Mouse (Mus musculus) limb, embryonic 12.5 days (tissue): ENCODE results near the gene Rad54l2. TPM values are rescaled to one million over a fixed set of nuclear protein-coding genes. Genes with fewer than 3 reads are reported as not detected.

ENCODE experiments used
- ATAC-seq: fragments of 200-750 bp; cut with Nextera tagmentation; 2 replicates; pipeline ENCODE4 v1.8.0; 2017; ENCODE audit warnings: low read depth, moderate TSS enrichment; ENCODE audit not compliant: insufficient number of reproducible peaks, insufficient read depth, low FRiP score, low TSS enrichment
- H3K27ac ChIP-seq: fragments of 300-500 bp; sonication (generic); 2 replicates; pipeline ENCODE4 v1.5.1; 2016; ENCODE audit warnings: mild to moderate bottlenecking, moderate library complexity
- H3K27me3 ChIP-seq: fragments of 300-500 bp; sonication (generic); 2 replicates; pipeline ENCODE4 v1.6.1; 2016; ENCODE audit warnings: mild to moderate bottlenecking, moderate library complexity
- H3K36me3 ChIP-seq: fragments of 300-500 bp; sonication (generic); 2 replicates; pipeline ENCODE4 v1.6.1; 2016; ENCODE audit warnings: mild to moderate bottlenecking, moderate library complexity
- H3K4me1 ChIP-seq: fragments of 300-500 bp; sonication (generic); replicated peaks from 2 replicates; pipeline ENCODE4 v1.6.1; 2016
- H3K4me2 ChIP-seq: fragments of 300-500 bp; sonication (generic); 2 replicates; pipeline ENCODE4 v1.6.1; 2016; ENCODE audit warnings: mild to moderate bottlenecking, moderate library complexity
- H3K4me3 ChIP-seq: fragments of 300-500 bp; sonication (generic); replicated peaks from 2 replicates; pipeline ENCODE4 v1.5.1; 2016; ENCODE audit warnings: mild to moderate bottlenecking
- H3K9ac ChIP-seq: fragments of 300-500 bp; sonication (generic); replicated peaks from 2 replicates; pipeline ENCODE4 v1.6.1; 2016; ENCODE audit warnings: mild to moderate bottlenecking, moderate library complexity
- H3K9me3 ChIP-seq: fragments of 300-500 bp; sonication (generic); 2 replicates; pipeline ENCODE4 v1.6.1; 2016; ENCODE audit warnings: mild to moderate bottlenecking, moderate library complexity
- WGBS: fragments of 180-500 bp; shearing (Covaris S2); methylation state at CpG from one replicate; pipeline ENCODE4 v1.1.7; 2016; 5-methylcytosine and 5-hydroxymethylcytosine counted together
- polyA plus RNA-seq: library from polyadenylated mRNA; unstranded; fragments of >200 nt; fragmentation: Nextera tagmentation; extraction: Ambion mirVana; gene quantifications from 2 replicates; pipeline ENCODE4 v1.2.1, GENCODE M21; 2016

Gene Rad54l2
- polyA plus RNA-seq, 1 experiment from 2014 or later = 12.2 TPM

DNA sequence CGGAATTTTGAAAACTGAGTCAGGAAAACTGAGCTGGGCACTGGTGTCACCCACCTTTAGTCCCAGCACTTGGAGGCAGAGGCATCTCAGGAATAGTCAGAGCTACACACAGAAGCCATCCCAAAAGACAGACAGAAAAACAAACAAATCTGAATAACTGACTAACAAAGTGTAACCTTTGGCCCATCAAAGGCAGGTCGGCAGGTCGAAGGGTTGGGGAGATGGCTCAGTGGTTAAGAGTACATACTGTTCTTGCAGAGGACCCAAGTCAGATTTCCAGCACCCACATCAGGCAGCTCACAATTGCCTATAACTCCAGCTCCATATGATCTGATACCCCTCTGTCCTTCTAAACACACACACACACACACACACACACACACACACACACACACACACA is 3.8 kb downstream of the Rad54l2 start:
- Histone ChIP-seq H3K27ac (no peak overlapping the region), H3K9me3 (no peaks in the 10 kb centered on the region), H3K9ac (no peak overlapping the region), H3K4me1 (peaks cover 9% of the 10 kb centered on the region), H3K27me3 (no peaks in the 10 kb centered on the region), H3K4me3 (no peak overlapping the region), H3K36me3 (no peaks in the 10 kb centered on the region), H3K4me2 (no peak overlapping the region)
- ATAC-seq = no peak
- 83% methylated on average over 3 of the region's 3 CpGs for WGBS

GRCm38 (mm10) chr9:106783554-106783953 is 5.4 kb downstream of the Rad54l2 start:
- ATAC-seq = no peak
- Histone ChIP-seq H3K9me3 (no peaks in the 10 kb centered on the region), H3K27ac (no peak overlapping the region), H3K4me2 (no peak overlapping the region), H3K36me3 (0 out of 2 replicates have a peak, but pooled peaks cover under 1% of the 10 kb centered on the region), H3K27me3 (no peaks in the 10 kb centered on the region), H3K4me3 (no peak overlapping the region), H3K9ac (no peak overlapping the region), H3K4me1 (peaks cover 9% of the 10 kb centered on the region)
- 95% methylated on average over 2 of the region's 2 CpGs for WGBS

DNA sequence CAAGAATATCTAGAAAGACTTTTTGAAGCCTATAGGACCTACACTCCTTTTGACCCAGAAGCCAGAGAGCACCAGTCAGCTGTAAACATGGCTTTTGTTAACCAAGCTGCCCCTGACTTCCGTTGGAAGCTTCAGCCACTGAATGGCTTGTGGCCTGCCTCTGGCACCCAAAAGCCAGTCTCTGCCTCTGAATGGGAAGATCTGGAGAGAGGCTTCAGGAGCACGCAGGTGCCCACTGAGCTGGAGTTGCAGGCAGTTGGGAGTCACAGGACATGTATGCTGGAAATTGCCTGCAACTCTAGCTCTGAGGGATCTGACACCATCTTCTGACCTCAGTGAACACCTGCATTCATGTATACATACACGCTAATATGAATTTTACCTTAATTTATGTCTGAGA is 8.9 kb downstream of the Rad54l2 start:
- Histone ChIP-seq H3K9me3 (no peaks in the 10 kb centered on the region), H3K27me3 (no peaks in the 10 kb centered on the region), H3K9ac (no peak overlapping the region), H3K4me2 (no peak overlapping the region), H3K4me3 (no peak overlapping the region), H3K36me3 (0 out of 2 replicates have a peak, but pooled peaks cover 4% of the 10 kb centered on the region), H3K4me1 (no peaks in the 10 kb centered on the region; the same call in 1 of the 2 replicates), H3K27ac (no peak overlapping the region)
- no peak for ATAC-seq
- 86% methylated on average over 3 of the region's 3 CpGs for WGBS

GRCm38 (mm10) chr9:106778319-106778718 is 10.7 kb downstream of the Rad54l2 start:
- Histone ChIP-seq H3K27me3 (no peaks in the 10 kb centered on the region), H3K9me3 (no peaks in the 10 kb centered on the region), H3K9ac (no peak overlapping the region), H3K4me2 (no peak overlapping the region), H3K36me3 (0 out of 2 replicates have a peak, but pooled peaks cover 4% of the 10 kb centered on the region), H3K4me1 (no peaks in the 10 kb centered on the region; the same call in 1 of the 2 replicates), H3K4me3 (no peak overlapping the region), H3K27ac (no peak overlapping the region)
- WGBS = 87% methylated on average over 4 of the region's 4 CpGs
- no peak for ATAC-seq

DNA sequence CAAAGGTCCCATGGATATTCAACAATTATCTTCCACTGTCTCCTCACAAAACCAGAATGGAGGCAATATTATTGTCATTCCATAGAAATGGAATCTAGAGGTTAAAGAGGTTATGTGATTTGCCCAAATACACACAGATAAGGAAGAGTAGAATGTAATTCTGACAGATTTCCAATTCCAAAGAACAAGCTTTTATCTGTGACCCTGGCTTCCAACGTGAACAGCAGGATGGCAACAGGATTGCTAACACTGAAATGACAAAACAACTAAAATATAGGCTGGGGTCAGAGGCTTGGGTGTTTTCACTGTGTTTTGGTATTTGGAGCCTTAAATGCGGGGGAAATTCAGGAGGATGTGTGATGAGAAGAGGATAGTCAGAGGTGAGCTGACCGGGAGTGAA is 11.6 kb downstream of the Rad54l2 start:
- ATAC-seq = no peak
- H3K27me3 ChIP-seq = no peaks in the 10 kb centered on the region
- 0 out of 2 replicates have a peak, but pooled peaks cover 4% of the 10 kb centered on the region for H3K36me3 ChIP-seq
- H3K9me3 ChIP-seq = no peaks in the 10 kb centered on the region
- no peak overlapping the region for H3K4me2 ChIP-seq
- 86% methylated on average over 3 of the region's 3 CpGs for WGBS
- no peak overlapping the region for H3K27ac ChIP-seq
- H3K4me1 ChIP-seq = no peaks in the 10 kb centered on the region; the same call in 1 of the 2 replicates
- no peak overlapping the region for H3K4me3 ChIP-seq
- no peak overlapping the region for H3K9ac ChIP-seq

GRCm38 (mm10) chr9:106776116-106776515 is 12.9 kb downstream of the Rad54l2 start:
- ATAC-seq = no peak
- no peak overlapping the region for H3K27ac ChIP-seq
- WGBS = 94% methylated on average over 1 of the region's 1 CpGs

DNA sequence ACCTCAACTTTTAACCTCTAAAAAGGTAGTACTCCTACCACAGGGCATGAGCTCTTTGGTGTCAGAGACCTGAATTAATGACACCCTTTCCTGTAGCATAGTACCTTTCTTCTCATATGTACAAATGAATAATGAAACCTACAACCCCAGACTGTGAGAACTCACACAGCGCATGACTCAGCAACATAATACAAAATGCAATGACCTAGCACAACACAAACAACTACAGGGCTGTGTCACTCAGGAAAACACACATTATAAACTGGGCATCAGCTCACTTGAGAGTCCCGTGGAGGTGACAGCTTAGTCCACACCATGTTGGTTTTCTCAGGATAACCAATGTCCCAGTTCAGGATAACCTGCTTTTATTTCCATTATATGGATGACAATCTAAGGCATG is 17.2 kb downstream of the Rad54l2 start:
- Histone ChIP-seq H3K27me3 (no peaks in the 10 kb centered on the region), H3K36me3 (no peaks in the 10 kb centered on the region), H3K27ac (no peak overlapping the region), H3K4me2 (no peak overlapping the region), H3K9ac (no peak overlapping the region), H3K4me1 (no peaks in the 10 kb centered on the region), H3K4me3 (no peak overlapping the region), H3K9me3 (no peaks in the 10 kb centered on the region)
- ATAC-seq = no peak
- 87% methylated on average over 2 of the region's 2 CpGs for WGBS

More at GRCm38 (mm10) chr9:106776116-106776515, 12.9 kb downstream of the Rad54l2 start:
- Histone ChIP-seq H3K4me1 (no peaks in the 10 kb centered on the region; the same call in 1 of the 2 replicates), H3K9me3 (no peaks in the 10 kb centered on the region), H3K36me3 (0 out of 2 replicates have a peak, but pooled peaks cover 4% of the 10 kb centered on the region), H3K27me3 (no peaks in the 10 kb centered on the region), H3K4me2 (no peak overlapping the region), H3K9ac (no peak overlapping the region), H3K4me3 (no peak overlapping the region)

- Histone ChIP-seq H3K27ac (no peak overlapping the region), H3K4me1 (no peaks in the 10 kb centered on the region), H3K4me3 (no peak overlapping the region), H3K9ac (no peak overlapping the region), H3K4me2 (no peak overlapping the region), H3K9me3 (no peaks in the 10 kb centered on the region), H3K27me3 (no peaks in the 10 kb centered on the region), H3K36me3 (no peaks in the 10 kb centered on the region)
- ATAC-seq = no peak
- WGBS = 82% methylated on average over 3 of the region's 3 CpGs
These were observed 18.8 kb downstream of the Rad54l2 start for GRCm38 (mm10) chr9:106770216-106770615.

GRCm38 (mm10) chr9:106769781-106770180 is 19.2 kb downstream of the Rad54l2 start:
- WGBS = 97% methylated on average over 5 of the region's 5 CpGs
- ATAC-seq = no peak
- Histone ChIP-seq H3K9me3 (no peaks in the 10 kb centered on the region), H3K9ac (no peak overlapping the region), H3K4me3 (no peak overlapping the region), H3K4me2 (no peak overlapping the region), H3K36me3 (no peaks in the 10 kb centered on the region), H3K27me3 (no peaks in the 10 kb centered on the region), H3K27ac (no peak overlapping the region), H3K4me1 (no peaks in the 10 kb centered on the region)

DNA sequence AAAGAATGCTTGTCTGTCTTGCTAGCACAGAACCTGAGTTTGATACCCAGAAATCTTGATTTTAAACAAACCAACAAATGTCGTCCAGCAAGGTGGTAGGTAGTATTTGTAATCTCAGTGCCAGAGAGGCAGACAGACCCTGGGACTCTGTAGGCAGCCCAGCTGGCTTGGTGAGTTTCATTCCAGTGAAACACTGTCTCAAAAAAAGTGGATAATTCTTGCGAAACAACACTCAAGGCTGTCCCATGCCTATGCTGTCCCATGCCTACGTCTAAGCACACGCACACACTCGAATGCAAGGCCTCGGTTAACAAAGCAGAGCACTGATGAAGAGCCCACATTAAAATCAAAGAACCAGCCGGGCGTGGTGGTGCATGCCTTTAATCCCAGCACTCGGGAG is 32.6 kb downstream of the Rad54l2 start:
- Histone ChIP-seq H3K9me3 (no peaks in the 10 kb centered on the region), H3K27ac (no peak overlapping the region), H3K4me3 (no peak overlapping the region), H3K4me1 (no peaks in the 10 kb centered on the region), H3K27me3 (no peaks in the 10 kb centered on the region), H3K4me2 (no peak overlapping the region), H3K9ac (no peak overlapping the region), H3K36me3 (peaks cover 38% of the 10 kb centered on the region)
- WGBS = 94% methylated on average over 9 of the region's 9 CpGs
- ATAC-seq = no peak

GRCm38 (mm10) chr9:106755776-106756175 is 33.2 kb downstream of the Rad54l2 start:
- H3K27me3 ChIP-seq = no peaks in the 10 kb centered on the region
- no peaks in the 10 kb centered on the region for H3K9me3 ChIP-seq
- no peak overlapping the region for H3K27ac ChIP-seq
- ATAC-seq = no peak
- H3K4me1 ChIP-seq = no peaks in the 10 kb centered on the region
- no peak overlapping the region for H3K4me3 ChIP-seq
- WGBS = 92% methylated on average over 4 of the region's 4 CpGs
- H3K9ac ChIP-seq = no peak overlapping the region
- no peak overlapping the region for H3K4me2 ChIP-seq
- H3K36me3 ChIP-seq = peaks cover 39% of the 10 kb centered on the region

DNA sequence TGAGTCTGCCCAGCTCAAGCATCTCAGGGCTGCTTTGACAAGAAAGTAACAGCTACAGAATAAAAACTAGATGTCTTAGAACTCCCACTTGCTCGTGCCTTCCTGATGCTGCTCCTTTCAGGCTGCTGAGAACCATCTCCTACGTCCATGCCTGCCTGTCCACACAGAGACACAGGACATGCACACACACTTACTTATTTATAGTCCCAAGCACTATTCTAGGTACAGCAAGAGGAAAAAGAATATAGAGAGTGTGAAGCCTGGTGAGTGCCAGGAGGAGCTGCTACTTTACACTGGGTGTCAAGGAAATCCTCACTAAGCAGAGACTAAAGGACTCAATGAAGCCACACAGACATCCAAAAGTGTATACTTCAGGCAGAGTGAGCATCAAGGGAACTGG is 34.7 kb downstream of the Rad54l2 start:
- 89% methylated on average over 2 of the region's 2 CpGs for WGBS
- Histone ChIP-seq H3K4me1 (no peaks in the 10 kb centered on the region), H3K9me3 (no peaks in the 10 kb centered on the region), H3K27ac (no peak overlapping the region), H3K4me2 (no peak overlapping the region), H3K9ac (no peak overlapping the region), H3K4me3 (no peak overlapping the region), H3K27me3 (no peaks in the 10 kb centered on the region), H3K36me3 (peaks cover 35% of the 10 kb centered on the region)
- no peak for ATAC-seq
